Mouse (Mus musculus) heart, embryonic 13.5 days (tissue): Measurements from ENCODE around the gene Adamtsl5. TPM values are rescaled to one million over a fixed set of nuclear protein-coding genes. Genes with fewer than 3 reads are reported as not detected.
"Not testable (repeated sequence)": the region's sequence is repeated elsewhere in the genome, so short reads cannot be mapped to it uniquely, and the experiment has no call there.

Source experiments
- ATAC-seq: fragments of 200-750 bp; cut with Nextera tagmentation; 2 replicates; pipeline ENCODE4 v1.8.0; 2017; ENCODE audit warnings: moderate TSS enrichment; ENCODE audit not compliant: insufficient number of reproducible peaks, low FRiP score, low TSS enrichment; ENCODE audit errors: extremely low read depth
- H3K27ac ChIP-seq: fragments of 300-500 bp; sonication (generic); replicated peaks from 2 replicates; pipeline ENCODE4 v1.5.1; 2015; ENCODE audit warnings: moderate library complexity, mild to moderate bottlenecking, inconsistent platforms
- H3K27me3 ChIP-seq: fragments of 300-500 bp; sonication (generic); replicated peaks from 2 replicates; pipeline ENCODE4 v1.6.1; 2015; ENCODE audit warnings: mild to moderate bottlenecking, inconsistent platforms
- H3K36me3 ChIP-seq: fragments of 300-500 bp; sonication (generic); 2 replicates; pipeline ENCODE4 v1.6.1; 2015; ENCODE audit warnings: mild to moderate bottlenecking, inconsistent platforms
- H3K4me1 ChIP-seq: fragments of 300-500 bp; sonication (generic); 2 replicates; pipeline ENCODE4 v1.6.1; 2015; ENCODE audit warnings: inconsistent platforms
- H3K4me2 ChIP-seq: fragments of 300-500 bp; sonication (generic); 2 replicates; pipeline ENCODE4 v1.6.1; 2015; ENCODE audit warnings: inconsistent platforms, mild to moderate bottlenecking, moderate library complexity
- H3K4me3 ChIP-seq: fragments of 300-500 bp; sonication (generic); 2 replicates; pipeline ENCODE4 v1.5.1; 2015; ENCODE audit warnings: moderate library complexity, mild to moderate bottlenecking, inconsistent platforms
- H3K9ac ChIP-seq: fragments of 300-500 bp; sonication (generic); 2 replicates; pipeline ENCODE4 v1.6.1; 2015; ENCODE audit warnings: inconsistent platforms, mild to moderate bottlenecking, moderate library complexity
- H3K9me3 ChIP-seq: fragments of 300-500 bp; sonication (generic); 2 replicates; pipeline ENCODE4 v1.6.1; 2016; ENCODE audit warnings: inconsistent platforms
- WGBS: fragments of 180-500 bp; shearing (Covaris S2); methylation state at CpG from one replicate; pipeline ENCODE4 v1.1.7; 2015; ENCODE audit warnings: mixed read lengths; 5-methylcytosine and 5-hydroxymethylcytosine counted together
- polyA plus RNA-seq: library from polyadenylated mRNA; unstranded; fragments of >200 nt; fragmentation: Nextera tagmentation; extraction: Ambion mirVana; gene quantifications from 2 replicates; pipeline ENCODE4 v1.2.1, GENCODE M21; 2015

Gene Adamtsl5
- polyA plus RNA-seq, 1 experiment from 2014 or later = 6.5 TPM

- ATAC-seq = no peak
- Histone ChIP-seq H3K4me2 (no peak overlapping the region), H3K36me3 (no peaks in the 10 kb centered on the region), H3K4me1 (peaks cover 39% of the 10 kb centered on the region), H3K27me3 (peaks cover 97% of the 10 kb centered on the region), H3K27ac (no peak overlapping the region), H3K9ac (peak overlapping the region; percentile 47; the same call in 1 of the 2 replicates), H3K4me3 (no peak overlapping the region), H3K9me3 (no peaks in the 10 kb centered on the region)
- WGBS = 36% methylated on average over 8 of the region's 8 CpGs
These were observed 4.5 kb upstream of the Adamtsl5 start for GRCm38 (mm10) chr10:80352727-80353126.

- Histone ChIP-seq H3K9ac (no peak overlapping the region), H3K4me2 (no peak overlapping the region), H3K36me3 (no peaks in the 10 kb centered on the region), H3K27ac (no peak overlapping the region), H3K9me3 (no peaks in the 10 kb centered on the region), H3K27me3 (peaks cover 97% of the 10 kb centered on the region), H3K4me1 (peaks cover 45% of the 10 kb centered on the region), H3K4me3 (no peak overlapping the region)
- ATAC-seq = no peak
- whole genome bisulfite sequencing = 26% methylated on average over 11 of the region's 11 CpGs
These were observed 3.7 kb upstream of the Adamtsl5 start for GRCm38 (mm10) chr10:80351896-80352295.

- H3K4me2 ChIP-seq = no peak overlapping the region
- no peak overlapping the region for H3K9ac ChIP-seq
- H3K27ac ChIP-seq = no peak overlapping the region
- no peaks in the 10 kb centered on the region for H3K9me3 ChIP-seq
- peaks cover 97% of the 10 kb centered on the region for H3K27me3 ChIP-seq
- no peaks in the 10 kb centered on the region for H3K36me3 ChIP-seq
- ATAC-seq = 0 out of 2 replicates have a peak, but pooled peaks have one; percentile 13
- 2% methylated on average over 7 of the region's 7 CpGs for WGBS
- H3K4me3 ChIP-seq = no peak overlapping the region
- H3K4me1 ChIP-seq = peaks cover 37% of the 10 kb centered on the region
These were observed 2.1 kb upstream of the Adamtsl5 start for GRCm38 (mm10) chr10:80350292-80350691.

DNA sequence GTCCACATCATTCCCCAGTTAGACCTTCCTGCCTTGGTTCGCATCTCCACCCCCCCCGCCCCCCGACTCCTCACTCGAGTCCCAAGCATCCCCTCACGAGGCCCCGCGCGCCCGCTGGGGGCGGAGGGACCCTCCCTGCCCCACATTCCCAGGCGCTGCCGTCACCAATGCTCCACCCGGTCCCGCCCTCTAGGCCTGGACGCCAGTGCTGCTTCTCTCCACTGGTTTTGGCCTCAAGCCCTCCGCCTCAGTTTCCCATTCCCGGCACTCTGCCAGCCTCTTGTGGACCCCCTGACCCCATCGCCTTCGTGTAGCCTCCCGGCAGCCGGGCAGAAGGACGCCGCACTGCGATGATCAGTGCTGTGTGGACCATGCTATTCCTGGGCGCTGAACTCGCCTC is 769 bp upstream of the Adamtsl5 start:
- H3K9ac ChIP-seq = peak overlapping the region; percentile 78
- ATAC-seq = no peak

GRCm38 (mm10) chr10:80347514-80347967 is 671 bp downstream of the Adamtsl5 start:
- peaks cover 59% of the 10 kb centered on the region for H3K4me1 ChIP-seq
- peak overlapping the region; percentile 78 for H3K9ac ChIP-seq
- WGBS = 16% methylated on average over 17 of the region's 17 CpGs
- H3K4me2 ChIP-seq = peak overlapping the region; percentile 72
- H3K4me3 ChIP-seq = peak overlapping the region; percentile 51
- H3K27me3 ChIP-seq = peaks cover 97% of the 10 kb centered on the region
- H3K9me3 ChIP-seq = no peaks in the 10 kb centered on the region
- ATAC-seq = no peak
- no peak overlapping the region for H3K27ac ChIP-seq
- no peaks in the 10 kb centered on the region for H3K36me3 ChIP-seq

More for the DNA sequence above, 769 bp upstream of the Adamtsl5 start:
- peak overlapping the region; percentile 72 for H3K4me2 ChIP-seq
- 17% methylated on average over 26 of the region's 26 CpGs for WGBS
- no peak overlapping the region for H3K27ac ChIP-seq
- H3K4me1 ChIP-seq = peaks cover 50% of the 10 kb centered on the region
- H3K9me3 ChIP-seq = no peaks in the 10 kb centered on the region
- H3K36me3 ChIP-seq = no peaks in the 10 kb centered on the region
- H3K4me3 ChIP-seq = peak overlapping the region; percentile 51
- H3K27me3 ChIP-seq = peaks cover 97% of the 10 kb centered on the region

DNA sequence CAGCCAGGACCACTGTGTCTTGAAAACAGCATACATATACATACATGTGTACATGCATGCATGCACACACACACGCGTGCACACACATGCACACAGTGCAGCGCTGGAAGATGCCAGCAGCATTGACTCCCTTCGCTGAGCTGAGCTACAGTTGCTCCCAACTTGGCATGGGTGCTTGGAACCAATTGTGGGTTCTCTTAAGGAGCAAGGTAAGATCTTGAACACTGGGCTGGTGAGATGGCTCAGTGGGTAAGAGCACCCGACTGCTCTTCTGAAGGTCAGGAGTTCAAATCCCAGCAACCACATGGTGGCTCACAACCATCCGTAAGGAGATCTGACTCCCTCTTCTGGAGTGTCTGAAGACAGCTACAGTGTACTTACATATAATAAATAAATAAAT is 2.3 kb downstream of the Adamtsl5 start:
- H3K36me3 ChIP-seq, H3K27ac ChIP-seq, H3K9ac ChIP-seq, ATAC-seq, H3K4me3 ChIP-seq, H3K9me3 ChIP-seq, H3K4me2 ChIP-seq: not testable (repeated sequence)
- H3K27me3 ChIP-seq = peaks cover 97% of the 10 kb centered on the region
- WGBS = 79% methylated on average over 6 of the region's 6 CpGs
- peaks cover 69% of the 10 kb centered on the region for H3K4me1 ChIP-seq

- H3K27ac ChIP-seq = no peak overlapping the region
- peaks cover 74% of the 10 kb centered on the region for H3K4me1 ChIP-seq
- peak overlapping the region; percentile 3 for H3K4me3 ChIP-seq
- ATAC-seq = no peak
- H3K4me2 ChIP-seq = peak overlapping the region; percentile 64
- H3K9me3 ChIP-seq = no peaks in the 10 kb centered on the region
- H3K27me3 ChIP-seq = peaks cover 99% of the 10 kb centered on the region
- H3K36me3 ChIP-seq = no peaks in the 10 kb centered on the region
- peak overlapping the region; percentile 61 for H3K9ac ChIP-seq
- 6% methylated on average over 16 of the region's 16 CpGs for WGBS
These were observed 3.1 kb downstream of the Adamtsl5 start for GRCm38 (mm10) chr10:80345122-80345521.

DNA sequence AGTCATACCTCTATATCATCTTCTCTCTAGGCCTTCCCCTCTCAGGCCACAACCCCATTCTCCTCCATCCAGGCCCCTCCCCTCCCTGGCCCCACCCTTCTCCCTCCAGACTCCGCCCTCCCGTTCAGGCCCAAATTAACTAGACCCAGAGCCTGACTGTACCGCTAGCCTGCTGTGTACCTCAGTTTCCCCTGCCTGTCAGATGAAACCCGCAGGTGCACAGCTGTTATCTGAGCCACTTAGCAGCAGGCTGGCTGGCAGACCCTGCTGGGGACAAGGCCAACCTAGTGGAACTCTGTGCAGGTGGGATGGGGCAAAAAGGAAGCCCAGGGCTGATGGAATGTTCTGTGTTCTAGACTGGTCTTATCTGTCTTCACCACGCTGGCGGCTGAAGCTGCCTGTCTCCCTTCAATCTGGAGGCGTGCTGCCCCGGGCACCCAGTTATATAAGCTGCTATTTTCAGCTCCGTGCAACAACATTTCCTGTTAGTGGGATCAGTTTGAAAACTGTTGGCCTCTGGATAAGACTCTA is 4.0 kb downstream of the Adamtsl5 start:
- H3K4me2 ChIP-seq = peak overlapping the region; percentile 64
- ATAC-seq = no peak
- peaks cover 68% of the 10 kb centered on the region for H3K4me1 ChIP-seq
- H3K4me3 ChIP-seq = no peak overlapping the region
- H3K9ac ChIP-seq = 0 out of 2 replicates have a peak overlapping the region, but pooled peaks have one; percentile 30
- H3K9me3 ChIP-seq = no peaks in the 10 kb centered on the region
- no peak overlapping the region for H3K27ac ChIP-seq
- H3K27me3 ChIP-seq = peaks cover 99% of the 10 kb centered on the region
- 20% methylated on average over 9 of the region's 9 CpGs for WGBS
- no peaks in the 10 kb centered on the region for H3K36me3 ChIP-seq

DNA sequence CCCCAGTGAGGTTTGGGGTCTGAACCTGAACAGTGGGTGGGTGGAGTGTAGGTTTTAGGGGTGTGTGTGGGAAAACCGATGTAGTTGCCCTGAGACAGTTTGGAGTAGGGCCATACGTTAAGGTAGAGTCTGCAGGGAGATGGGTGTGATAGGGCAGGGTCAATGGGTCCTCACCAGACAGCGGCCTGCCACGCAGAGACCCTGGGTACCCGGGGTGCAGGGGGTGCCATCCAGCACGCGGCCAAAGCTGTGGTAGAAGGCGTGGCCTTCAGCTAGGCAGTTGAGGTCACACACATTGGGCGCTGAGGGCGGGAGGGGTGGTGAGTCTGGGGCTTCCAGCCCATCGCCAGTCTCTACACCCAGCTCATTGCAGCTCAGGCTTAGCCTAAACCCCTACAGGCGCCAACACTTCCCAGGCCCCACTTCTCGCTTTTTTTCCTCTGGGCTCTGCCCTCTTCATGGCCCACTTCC is 4.8 kb downstream of the Adamtsl5 start:
- Histone ChIP-seq H3K27ac (no peak overlapping the region), H3K9ac (0 out of 2 replicates have a peak overlapping the region, but pooled peaks have one; percentile 61), H3K4me2 (peak overlapping the region; percentile 64), H3K4me1 (peaks cover 61% of the 10 kb centered on the region), H3K27me3 (peaks cover 93% of the 10 kb centered on the region), H3K36me3 (no peaks in the 10 kb centered on the region), H3K9me3 (no peaks in the 10 kb centered on the region), H3K4me3 (peak overlapping the region; percentile 42)
- 0 out of 2 replicates have a peak, but pooled peaks have one; percentile 2 for ATAC-seq
- WGBS = 26% methylated on average over 13 of the region's 13 CpGs

- H3K9ac ChIP-seq = peak overlapping the region; percentile 61
These were observed 5.3 kb downstream of the Adamtsl5 start for GRCm38 (mm10) chr10:80342749-80343424.

GRCm38 (mm10) chr10:80342305-80342748 is 5.9 kb downstream of the Adamtsl5 start:
- Histone ChIP-seq H3K27ac (no peak overlapping the region), H3K4me2 (peak overlapping the region; percentile 64), H3K27me3 (peaks cover 91% of the 10 kb centered on the region), H3K36me3 (no peaks in the 10 kb centered on the region), H3K4me3 (peak overlapping the region; percentile 42), H3K9me3 (no peaks in the 10 kb centered on the region), H3K4me1 (peaks cover 50% of the 10 kb centered on the region), H3K9ac (peak overlapping the region; percentile 61; the same call in 1 of the 2 replicates)
- 4% methylated on average over 26 of the region's 26 CpGs for WGBS
- ATAC-seq = no peak

More at GRCm38 (mm10) chr10:80342749-80343424, 5.3 kb downstream of the Adamtsl5 start:
- H3K4me3 ChIP-seq = peak overlapping the region; percentile 42
- H3K27ac ChIP-seq = no peak overlapping the region
- WGBS = 1% methylated on average over 30 of the region's 33 CpGs
- peak overlapping the region; percentile 64 for H3K4me2 ChIP-seq
- peak; percentile 40; the same call in 1 of the 2 replicates for ATAC-seq
- H3K27me3 ChIP-seq = peaks cover 93% of the 10 kb centered on the region
- no peaks in the 10 kb centered on the region for H3K9me3 ChIP-seq
- no peaks in the 10 kb centered on the region for H3K36me3 ChIP-seq
- H3K4me1 ChIP-seq = peaks cover 55% of the 10 kb centered on the region
